Mouse (Mus musculus) CH12.LX (cell line): ENCODE measurements around the gene Wsb2.

ENCODE experiments used
- CHD1 ChIP-seq: IDR thresholded peaks from 2 replicates; pipeline ENCODE4 v1.6.1; 2012; ENCODE audit warnings: low read depth, low read length, improper control_type of control experiment, inconsistent platforms
- CTCF ChIP-seq, 2 experiments: IDR thresholded peaks in 1 of 2; conservative IDR thresholded peaks in 1 of 2; 2 replicates each; pipeline ENCODE4 v1.5.1; 2011 to 2012; ENCODE audit warnings: low read depth in 2 of 2, low read length in 2 of 2, improper control_type of control experiment in 1 of 2, inconsistent platforms in 1 of 2, mild to moderate bottlenecking in 1 of 2, moderate library complexity in 1 of 2
- ETS1 ChIP-seq: conservative IDR thresholded peaks from 2 replicates; pipeline ENCODE4 v1.6.1; 2012; ENCODE audit warnings: low read depth, mild to moderate bottlenecking, inconsistent platforms, low read length, improper control_type of control experiment, moderate library complexity
- KAT2A ChIP-seq: IDR thresholded peaks from 2 replicates; pipeline ENCODE4 v1.6.1; 2012; ENCODE audit warnings: low read length, improper control_type of control experiment, inconsistent platforms; ENCODE audit not compliant: insufficient replicate concordance
- MAX ChIP-seq: IDR thresholded peaks from 2 replicates; pipeline ENCODE4 v1.6.1; 2011; ENCODE audit warnings: low read length, improper control_type of control experiment
- POLR2A ChIP-seq: IDR thresholded peaks from 2 replicates; pipeline ENCODE4 v1.6.1; 2011; ENCODE audit warnings: low read depth, mild to moderate bottlenecking, improper control_type of control experiment, low read length
- SMC3 ChIP-seq: IDR thresholded peaks from 2 replicates; pipeline ENCODE4 v1.6.1; 2011; ENCODE audit warnings: low read depth, low read length, improper control_type of control experiment
- TCF12 ChIP-seq: IDR thresholded peaks from 2 replicates; pipeline ENCODE4 v1.6.1; 2014; ENCODE audit warnings: low read depth, mild to moderate bottlenecking, inconsistent platforms, low read length, improper control_type of control experiment
- ZKSCAN1 ChIP-seq: IDR thresholded peaks from 2 replicates; pipeline ENCODE4 v1.6.1; 2012; ENCODE audit warnings: low read depth, inconsistent platforms, low read length, improper control_type of control experiment, borderline replicate concordance

GRCm38 (mm10) chr5:117417442-117417841 is 60.3 kb downstream of the Wsb2 start:
- TF ChIP-seq ZKSCAN1 (no peak), CTCF (conservative IDR thresholded peaks at IDR 0.05 in 1 of 2, IDR thresholded peaks at IDR 0.05 in 1 of 2; ENCODE audit: low read depth in 2 of 2, low read length in 2 of 2) (no peak), SMC3 (no peak), ETS1 (no peak), TCF12 (no peak), CHD1 (no peak), MAX (no peak), KAT2A (no peak), POLR2A (no peak)
